Mouse (Mus musculus) heart, embryonic 12.5 days (tissue): ENCODE measurements at regions not wholly inside any gene's neighbourhood (a gene's known extent, or its start where the extent isn't known, plus 50 kb on each side); places are given as distances from the start of the nearest gene placed in this dataset.

Experiments
- ATAC-seq: fragments of 200-750 bp; cut with Nextera tagmentation; 2 replicates; pipeline ENCODE4 v1.8.0; 2017; ENCODE audit warnings: moderate TSS enrichment, moderate library complexity; ENCODE audit not compliant: insufficient number of reproducible peaks, low FRiP score
- H3K27ac ChIP-seq: fragments of 300-500 bp; sonication (generic); 2 replicates; pipeline ENCODE4 v1.5.1; 2016; ENCODE audit warnings: mild to moderate bottlenecking, moderate library complexity; ENCODE audit not compliant: poor library complexity, severe bottlenecking
- H3K27me3 ChIP-seq: fragments of 300-500 bp; sonication (generic); replicated peaks from 2 replicates; pipeline ENCODE4 v1.6.1; 2016; ENCODE audit warnings: mild to moderate bottlenecking, moderate library complexity
- H3K36me3 ChIP-seq: fragments of 300-500 bp; sonication (generic); 2 replicates; pipeline ENCODE4 v1.6.1; 2016; ENCODE audit warnings: mild to moderate bottlenecking, moderate library complexity
- H3K4me1 ChIP-seq: fragments of 300-500 bp; sonication (generic); replicated peaks from 2 replicates; pipeline ENCODE4 v1.6.1; 2016; ENCODE audit warnings: mild to moderate bottlenecking
- H3K4me2 ChIP-seq: fragments of 300-500 bp; sonication (generic); 2 replicates; pipeline ENCODE4 v1.6.1; 2016; ENCODE audit warnings: mild to moderate bottlenecking, moderate library complexity
- H3K4me3 ChIP-seq: fragments of 300-500 bp; sonication (generic); 2 replicates; pipeline ENCODE4 v1.5.1; 2016; ENCODE audit warnings: mild to moderate bottlenecking
- H3K9ac ChIP-seq: fragments of 300-500 bp; sonication (generic); 2 replicates; pipeline ENCODE4 v1.6.1; 2016; ENCODE audit warnings: mild to moderate bottlenecking, moderate library complexity
- H3K9me3 ChIP-seq: fragments of 300-500 bp; sonication (generic); replicated peaks from 2 replicates; pipeline ENCODE4 v1.6.1; 2016; ENCODE audit warnings: mild to moderate bottlenecking, moderate library complexity
- WGBS: fragments of 180-500 bp; shearing (Covaris S2); methylation state at CpG from one replicate; pipeline ENCODE4 v1.1.7; 2016; 5-methylcytosine and 5-hydroxymethylcytosine counted together

- H3K4me1 ChIP-seq: 0 out of 2 replicates have a peak, but pooled peaks cover 3% of the 10 kb centered on the region
- H3K9me3 ChIP-seq: no peaks in the 10 kb centered on the region
- H3K36me3 ChIP-seq: no peaks in the 10 kb centered on the region
- no peak overlapping the region for H3K9ac ChIP-seq
- H3K4me2 ChIP-seq: no peak overlapping the region
- no peak for ATAC-seq
- H3K27ac ChIP-seq: no peak overlapping the region
- no peak overlapping the region for H3K4me3 ChIP-seq
- no peaks in the 10 kb centered on the region for H3K27me3 ChIP-seq
- WGBS: 53% methylated on average over 5 of the region's 5 CpGs
Observed at GRCm38 (mm10) chr3:9884691-9885354, 203.1 kb upstream of the Gm9833 start.

- Histone ChIP-seq H3K4me1 (0 out of 2 replicates have a peak, but pooled peaks cover 3% of the 10 kb centered on the region), H3K4me3 (no peak overlapping the region), H3K27me3 (no peaks in the 10 kb centered on the region), H3K9ac (no peak overlapping the region), H3K9me3 (no peaks in the 10 kb centered on the region), H3K4me2 (no peak overlapping the region), H3K27ac (no peak overlapping the region), H3K36me3 (no peaks in the 10 kb centered on the region)
- no peak for ATAC-seq
- WGBS: 71% methylated on average over 8 of the region's 8 CpGs
Observed at GRCm38 (mm10) chr3:9885565-9885964, 202.3 kb upstream of the Gm9833 start.

- no peaks in the 10 kb centered on the region for H3K27me3 ChIP-seq
- no peak overlapping the region for H3K27ac ChIP-seq
- ATAC-seq: no peak
- H3K9me3 ChIP-seq: no peaks in the 10 kb centered on the region
- H3K4me2 ChIP-seq: no peak overlapping the region
- no peak overlapping the region for H3K9ac ChIP-seq
- H3K4me3 ChIP-seq: no peak overlapping the region
- 79% methylated on average over 4 of the region's 4 CpGs for WGBS
- H3K36me3 ChIP-seq: no peaks in the 10 kb centered on the region
- H3K4me1 ChIP-seq: 0 out of 2 replicates have a peak, but pooled peaks cover 3% of the 10 kb centered on the region
Observed at GRCm38 (mm10) chr3:9886077-9886476, 201.8 kb upstream of the Gm9833 start.

- H3K4me2 ChIP-seq: no peak overlapping the region
- ATAC-seq: no peak
- 72% methylated on average over 10 of the region's 10 CpGs for WGBS
- no peaks in the 10 kb centered on the region for H3K27me3 ChIP-seq
- H3K9ac ChIP-seq: no peak overlapping the region
- no peak overlapping the region for H3K27ac ChIP-seq
- no peak overlapping the region for H3K4me3 ChIP-seq
- 0 out of 2 replicates have a peak, but pooled peaks cover 3% of the 10 kb centered on the region for H3K4me1 ChIP-seq
- H3K9me3 ChIP-seq: no peaks in the 10 kb centered on the region
- no peaks in the 10 kb centered on the region for H3K36me3 ChIP-seq
Observed at GRCm38 (mm10) chr3:9886765-9887626, 200.9 kb upstream of the Gm9833 start.

- H3K36me3 ChIP-seq: no peaks in the 10 kb centered on the region
- no peak for ATAC-seq
- WGBS: 68% methylated on average over 2 of the region's 2 CpGs
Observed at GRCm38 (mm10) chr3:9887627-9887994, 200.3 kb upstream of the Gm9833 start.

GRCm38 (mm10) chr3:9888051-9888450, 199.9 kb upstream of the Gm9833 start:
- no peaks in the 10 kb centered on the region for H3K27me3 ChIP-seq
- H3K36me3 ChIP-seq: no peaks in the 10 kb centered on the region
- ATAC-seq: no peak
- no peaks in the 10 kb centered on the region for H3K9me3 ChIP-seq
- 0 out of 2 replicates have a peak, but pooled peaks cover 3% of the 10 kb centered on the region for H3K4me1 ChIP-seq
- no peak overlapping the region for H3K4me3 ChIP-seq
- H3K4me2 ChIP-seq: no peak overlapping the region
- H3K27ac ChIP-seq: no peak overlapping the region
- 78% methylated on average over 5 of the region's 5 CpGs for WGBS
- no peak overlapping the region for H3K9ac ChIP-seq

More at GRCm38 (mm10) chr3:9887627-9887994, 200.3 kb upstream of the Gm9833 start:
- H3K27me3 ChIP-seq: no peaks in the 10 kb centered on the region
- H3K4me1 ChIP-seq: 0 out of 2 replicates have a peak, but pooled peaks cover 3% of the 10 kb centered on the region
- H3K9ac ChIP-seq: no peak overlapping the region
- H3K4me3 ChIP-seq: no peak overlapping the region
- no peak overlapping the region for H3K4me2 ChIP-seq
- H3K9me3 ChIP-seq: no peaks in the 10 kb centered on the region
- no peak overlapping the region for H3K27ac ChIP-seq

- Histone ChIP-seq H3K27me3 (no peaks in the 10 kb centered on the region), H3K9ac (no peak overlapping the region), H3K4me3 (no peak overlapping the region), H3K9me3 (no peaks in the 10 kb centered on the region), H3K4me2 (no peak overlapping the region), H3K27ac (no peak overlapping the region), H3K36me3 (no peaks in the 10 kb centered on the region), H3K4me1 (no peaks in the 10 kb centered on the region)
- ATAC-seq: no peak
- 76% methylated on average over 4 of the region's 4 CpGs for WGBS
Observed at GRCm38 (mm10) chr3:9892884-9893494, 194.9 kb upstream of the Gm9833 start.

- H3K36me3 ChIP-seq: no peaks in the 10 kb centered on the region
- WGBS: 79% methylated on average over 11 of the region's 11 CpGs
- no peaks in the 10 kb centered on the region for H3K4me1 ChIP-seq
Observed at GRCm38 (mm10) chr3:9895396-9896135, 192.3 kb upstream of the Gm9833 start.

GRCm38 (mm10) chr3:9896303-9896702, 191.6 kb upstream of the Gm9833 start:
- 77% methylated on average over 5 of the region's 5 CpGs for WGBS
- H3K9me3 ChIP-seq: no peaks in the 10 kb centered on the region
- no peak overlapping the region for H3K4me2 ChIP-seq
- no peaks in the 10 kb centered on the region for H3K27me3 ChIP-seq
- H3K9ac ChIP-seq: no peak overlapping the region
- H3K4me1 ChIP-seq: no peaks in the 10 kb centered on the region
- no peak for ATAC-seq
- no peak overlapping the region for H3K27ac ChIP-seq
- no peaks in the 10 kb centered on the region for H3K36me3 ChIP-seq
- H3K4me3 ChIP-seq: no peak overlapping the region

More at GRCm38 (mm10) chr3:9895396-9896135, 192.3 kb upstream of the Gm9833 start:
- no peak for ATAC-seq
- Histone ChIP-seq H3K27me3 (no peaks in the 10 kb centered on the region), H3K9me3 (no peaks in the 10 kb centered on the region), H3K9ac (no peak overlapping the region), H3K4me3 (no peak overlapping the region), H3K27ac (no peak overlapping the region), H3K4me2 (no peak overlapping the region)

GRCm38 (mm10) chr3:9901663-9902062, 186.2 kb upstream of the Gm9833 start:
- Histone ChIP-seq H3K9me3 (no peaks in the 10 kb centered on the region), H3K9ac (no peak overlapping the region), H3K36me3 (no peaks in the 10 kb centered on the region), H3K4me1 (no peaks in the 10 kb centered on the region), H3K4me2 (no peak overlapping the region), H3K27ac (no peak overlapping the region), H3K4me3 (no peak overlapping the region), H3K27me3 (no peaks in the 10 kb centered on the region)
- ATAC-seq: no peak
- 79% methylated on average over 5 of the region's 5 CpGs for WGBS
